Mouse (Mus musculus) ES-Bruce4 (cell line): ENCODE data around the gene Notch1.

Source experiments
- CTCF ChIP-seq: IDR thresholded peaks from one replicate; pipeline ENCODE4 v1.8.1; 2011; ENCODE audit warnings: low read depth, low read length
- POLR2A ChIP-seq: IDR thresholded peaks from one replicate; pipeline ENCODE4 v1.8.1; 2011; ENCODE audit warnings: low read length; ENCODE audit not compliant: insufficient read depth

- TF ChIP-seq CTCF: no peak
- no peak for TF ChIP-seq POLR2A
These were observed 34.3 kb upstream of the Notch1 start for GRCm38 (mm10) chr2:26550777-26551176.
